Mouse (Mus musculus): Measurements from ENCODE around the gene Tmem169.

The Tmem169 gene

GRCm38 (mm10) chr1:72284539-72284938, 370 bp downstream of the Tmem169 start:
- CTCF ChIA-PET = interaction anchor here (0.9 kb wide), 1 partner anchor 18 kb away, joined by 3 read pairs; no protein-coding TSS in a partner anchor

GRCm38 (mm10) chr1:72286904-72287303, 2.7 kb downstream of the Tmem169 start:
- CTCF ChIA-PET = no interaction called here

GRCm38 (mm10) chr1:72287893-72288292, 3.7 kb downstream of the Tmem169 start:
- CTCF ChIA-PET = no interaction called here

- CTCF ChIA-PET = no interaction called here
Measured at GRCm38 (mm10) chr1:72288527-72289150, 4.5 kb downstream of the Tmem169 start.

GRCm38 (mm10) chr1:72290896-72291295, 6.7 kb downstream of the Tmem169 start:
- CTCF ChIA-PET = no interaction called here

GRCm38 (mm10) chr1:72291421-72291820, 7.3 kb downstream of the Tmem169 start:
- CTCF ChIA-PET = no interaction called here

- CTCF ChIA-PET = no interaction called here
Measured at GRCm38 (mm10) chr1:72291925-72292324, 7.8 kb downstream of the Tmem169 start.

- CTCF ChIA-PET = no interaction called here
Measured at GRCm38 (mm10) chr1:72293869-72294663, 9.9 kb downstream of the Tmem169 start.

- CTCF ChIA-PET = no interaction called here
Measured at GRCm38 (mm10) chr1:72295746-72296145, 11.6 kb downstream of the Tmem169 start.

GRCm38 (mm10) chr1:72301845-72302244, 17.7 kb downstream of the Tmem169 start:
- CTCF ChIA-PET = interaction anchor here (1.0 kb wide), 1 partner anchor 17 kb away, joined by 3 read pairs; no protein-coding TSS in a partner anchor

GRCm38 (mm10) chr1:72306241-72306640, 22.1 kb downstream of the Tmem169 start:
- CTCF ChIA-PET = interaction anchor here (0.6 kb wide), 1 partner anchor 69 kb away, joined by 3 read pairs; no protein-coding TSS in a partner anchor

GRCm38 (mm10) chr1:72306679-72307181, 22.6 kb downstream of the Tmem169 start:
- CTCF ChIA-PET = no interaction called here

GRCm38 (mm10) chr1:72307317-72307798, 23.2 kb downstream of the Tmem169 start, which contains the start of gene Xrcc5:
TSS of gene Xrcc5 (plus strand) at chr1:72307421.
- CTCF ChIA-PET = no interaction called here

- CTCF ChIA-PET = no interaction called here
Measured at GRCm38 (mm10) chr1:72308919-72309318, 24.8 kb downstream of the Tmem169 start.

- CTCF ChIA-PET = no interaction called here
Measured at GRCm38 (mm10) chr1:72309744-72310424, 25.7 kb downstream of the Tmem169 start.

GRCm38 (mm10) chr1:72312701-72313398, 28.7 kb downstream of the Tmem169 start:
- CTCF ChIA-PET = interaction anchor here (0.6 to 0.7 kb wide), 2 partner anchors 26 to 284 kb away, joined by 3 to 7 read pairs; no protein-coding TSS in a partner anchor

- CTCF ChIA-PET = interaction anchor here (0.6 kb wide), 1 partner anchor 25 kb away, joined by 3 read pairs; no protein-coding TSS in a partner anchor
Measured at GRCm38 (mm10) chr1:72313399-72314039, 29.4 kb downstream of the Tmem169 start.

GRCm38 (mm10) chr1:72315447-72315846, 31.3 kb downstream of the Tmem169 start:
- CTCF ChIA-PET = no interaction called here

GRCm38 (mm10) chr1:72316409-72316808, 32.2 kb downstream of the Tmem169 start:
- CTCF ChIA-PET = no interaction called here

- CTCF ChIA-PET = no interaction called here
Measured at GRCm38 (mm10) chr1:72316901-72317300, 32.7 kb downstream of the Tmem169 start.

- CTCF ChIA-PET = no interaction called here
Measured at GRCm38 (mm10) chr1:72320759-72321158, 36.6 kb downstream of the Tmem169 start.

All from spleen, embryonic (tissue).